8 mouse cellular contexts compared by ENCODE assay signal in genomic region chr16:94331886-94332252, GRCm38 (mm10). TPM values are rescaled to one million over a fixed set of nuclear protein-coding genes. Genes with fewer than 3 reads are reported as not detected.
DNase-seq lines count a peak whose midpoint lies in the region; ATAC-seq lines count a peak whose summit lies in the region.

No protein-coding gene starts in this region.

- DNase-seq in hindbrain, embryonic 11.5 days (ENCODE audit: low spot score): peak; percentile 70
- DNase-seq in adrenal gland, postnatal 10 days: peak; percentile 81
- peak; percentile 67 for DNase-seq in embryo, embryonic 10.5 days (ENCODE audit: low spot score)
- peak; percentile 71 to 89 for DNase-seq in kidney, postnatal 25 days
- DNase-seq in naive thymus-derived CD4-positive, alpha-beta T cell, adult 2 months (ENCODE audit: low read depth): peak; percentile 88
- DNase-seq in urinary bladder, postnatal 14 days (ENCODE audit: low spot score): peak; percentile 78

- H3K4me3 ChIP-seq in hindbrain, embryonic 11.5 days (ENCODE audit: low read depth, low read length): no peak overlapping the region
- no peak overlapping the region for H3K4me3 ChIP-seq in hindbrain, embryonic 12.5 days

- H3K9ac ChIP-seq in hindbrain, embryonic 11.5 days (ENCODE audit: low read depth, low read length): no peak overlapping the region
- H3K9ac ChIP-seq in hindbrain, embryonic 12.5 days: no peak overlapping the region

- no peak overlapping the region for H3K4me2 ChIP-seq in hindbrain, embryonic 11.5 days (replicated peaks; ENCODE audit: low read depth, low read length)
- no peak overlapping the region for H3K4me2 ChIP-seq in hindbrain, embryonic 12.5 days (replicated peaks)

- H3K4me1 ChIP-seq in hindbrain, embryonic 11.5 days (replicated peaks; ENCODE audit: control insufficient read depth, insufficient read depth, low read length): peaks cover 7% of the 10 kb centered on the region; the same call in 1 of the 2 replicates
- H3K4me1 ChIP-seq in hindbrain, embryonic 12.5 days: peaks cover 21% of the 10 kb centered on the region

- H3K27me3 ChIP-seq in hindbrain, embryonic 11.5 days (ENCODE audit: control insufficient read depth, insufficient read depth, low read length): peaks cover 18% of the 10 kb centered on the region
- H3K27me3 ChIP-seq in hindbrain, embryonic 12.5 days: peaks cover 33% of the 10 kb centered on the region

- no peaks in the 10 kb centered on the region for H3K9me3 ChIP-seq in hindbrain, embryonic 11.5 days (ENCODE audit: control insufficient read depth, low read length)
- H3K9me3 ChIP-seq in hindbrain, embryonic 12.5 days (replicated peaks): no peaks in the 10 kb centered on the region

- H3K36me3 ChIP-seq in hindbrain, embryonic 11.5 days (ENCODE audit: control insufficient read depth, insufficient read depth, low read length): no peaks in the 10 kb centered on the region
- H3K36me3 ChIP-seq in hindbrain, embryonic 12.5 days: no peaks in the 10 kb centered on the region

- ATAC-seq in hindbrain, embryonic 11.5 days (ENCODE audit: low FRiP score): no peak
- no peak for ATAC-seq in hindbrain, embryonic 12.5 days (ENCODE audit: low FRiP score)
- peak; percentile 59 for ATAC-seq in CD4-positive, CD25-positive, alpha-beta regulatory T cell, adult 4 months

- no peak overlapping the region for H3K27ac ChIP-seq in hindbrain, embryonic 11.5 days (ENCODE audit: low read depth, low read length)
- H3K27ac ChIP-seq in hindbrain, embryonic 12.5 days: no peak overlapping the region

- 59% methylated on average over 5 of the region's 5 CpGs for WGBS in hindbrain, embryonic 11.5 days
- 58% methylated on average over 5 of the region's 5 CpGs for whole genome bisulfite sequencing in hindbrain, embryonic 12.5 days

RNA-seq across cellular contexts. Expression of gene Ripply3, which starts 3.6 kb away (rescaled TPM):
- polyA plus RNA-seq in hindbrain, embryonic 11.5 days (2014; fragmentation: Nextera tagmentation; extraction: Ambion mirVana): 5.7 and 6.9 TPM in 2 replicates
- 3.6 and 3.7 TPM in 2 replicates for polyA plus RNA-seq in hindbrain, embryonic 12.5 days (2016; fragmentation: Nextera tagmentation; extraction: Ambion mirVana)
- polyA plus RNA-seq in CD4-positive, CD25-positive, alpha-beta regulatory T cell, adult 4 months (2017; shearing (Covaris generic)): 1 to 10 TPM in 1 of 2 experiments, under 1 TPM in 1; 0.95 to 1.1 TPM
- total RNA-seq in adrenal gland, postnatal 10 days (2021): 1 to 10 TPM; 3.8 to 4.0 TPM

RNA-seq across cellular contexts. Expression of gene Hlcs, which starts 18.5 kb away (rescaled TPM):
- 8.9 TPM in 2 replicates for polyA plus RNA-seq in hindbrain, embryonic 11.5 days (2014; fragmentation: Nextera tagmentation; extraction: Ambion mirVana)
- polyA plus RNA-seq in hindbrain, embryonic 12.5 days (2016; fragmentation: Nextera tagmentation; extraction: Ambion mirVana): 10.0 and 11.0 TPM in 2 replicates
- polyA plus RNA-seq in CD4-positive, CD25-positive, alpha-beta regulatory T cell, adult 4 months (2017; shearing (Covaris generic)): 1 to 10 TPM; 7.3 to 9.3 TPM
- total RNA-seq in adrenal gland, postnatal 10 days (2021): 10 to 100 TPM; 11.9 to 13.5 TPM

RNA-seq across cellular contexts. Expression of gene Ttc3, which starts 38.5 kb away (rescaled TPM):
- 526 and 624 TPM in 2 replicates for polyA plus RNA-seq in hindbrain, embryonic 11.5 days (2014; fragmentation: Nextera tagmentation; extraction: Ambion mirVana)
- polyA plus RNA-seq in hindbrain, embryonic 12.5 days (2016; fragmentation: Nextera tagmentation; extraction: Ambion mirVana): 609 and 686 TPM in 2 replicates
- polyA plus RNA-seq in CD4-positive, CD25-positive, alpha-beta regulatory T cell, adult 4 months (2017; shearing (Covaris generic)): 10 to 100 TPM; 64.7 to 82.6 TPM
- total RNA-seq in adrenal gland, postnatal 10 days (2021): 100 to 1,000 TPM in 1 of 2 experiments, 10 to 100 TPM in 1; 94.4 to 116 TPM

RNA-seq across cellular contexts. Expression of gene Pigp, which starts 39.8 kb away (rescaled TPM):
- 77.0 and 90.9 TPM in 2 replicates for polyA plus RNA-seq in hindbrain, embryonic 11.5 days (2014; fragmentation: Nextera tagmentation; extraction: Ambion mirVana)
- 104 and 116 TPM in 2 replicates for polyA plus RNA-seq in hindbrain, embryonic 12.5 days (2016; fragmentation: Nextera tagmentation; extraction: Ambion mirVana)
- 10 to 100 TPM; 69.4 to 71.7 TPM for polyA plus RNA-seq in CD4-positive, CD25-positive, alpha-beta regulatory T cell, adult 4 months (2017; shearing (Covaris generic))
- total RNA-seq in adrenal gland, postnatal 10 days (2021): 10 to 100 TPM; 63.3 to 66.8 TPM
